Mouse (Mus musculus) spleen, adult 2 months (tissue): ENCODE measurements around the gene Ptms.

Source experiments
- CTCF ChIP-seq: fragments of 200-500 bp; IDR thresholded peaks from 2 replicates; pipeline ENCODE4 v1.5.1; 2011; ENCODE audit warnings: mild to moderate bottlenecking, inconsistent platforms; ENCODE audit not compliant: insufficient read depth, insufficient read length, insufficient replicate concordance; ENCODE audit errors: extremely low read depth
- POLR2A ChIP-seq: fragments of 200-500 bp; IDR thresholded peaks from 2 replicates; pipeline ENCODE4 v1.6.1; 2011; ENCODE audit warnings: low read depth, low read length, inconsistent platforms

GRCm38 (mm10) chr6:124931525-124932313 is 11.8 kb upstream of the Ptms start:
- TF ChIP-seq CTCF: no peak
- TF ChIP-seq POLR2A: no peak
